Mouse (Mus musculus) adrenal gland, postnatal 25 days (tissue): ENCODE measurements around the gene Nr5a1. TPM values are rescaled to one million over a fixed set of nuclear protein-coding genes. Genes with fewer than 3 reads are reported as not detected.

Experiments
- DNase-seq: peaks from one replicate; pipeline ENCODE4 v3.0.0; 2021; ENCODE audit warnings: mixed read lengths
- total RNA-seq: library from RNA; stranded (reverse); gene quantifications from 2 replicates; pipeline ENCODE4 v1.2.3, GENCODE M21; 2021

Gene Nr5a1
- total RNA-seq, 1 experiment from 2014 or later: 788 TPM

DNA sequence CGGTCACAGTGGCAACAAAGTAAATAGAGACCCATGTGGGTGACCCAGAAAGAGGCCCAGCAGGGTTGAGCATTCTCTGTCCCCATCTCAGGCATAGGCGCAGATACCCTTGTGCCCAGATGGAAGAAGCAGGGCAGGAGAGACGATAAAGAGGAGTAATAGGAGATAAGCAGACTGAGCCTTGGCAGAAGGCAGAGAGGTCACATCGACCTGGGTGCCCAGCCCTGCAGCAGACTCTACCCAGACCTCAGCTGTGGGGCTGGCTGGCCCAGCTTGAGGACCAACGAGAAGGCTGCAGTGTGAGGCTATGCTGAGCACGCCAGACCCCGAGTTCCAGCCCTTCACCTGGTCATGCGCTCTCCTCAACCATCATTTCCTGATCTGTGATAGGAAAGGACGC lies 10.0 kb downstream of the Nr5a1 start:
- DNase-seq: no peak

- no peak for DNase-seq
Observed at GRCm38 (mm10) chr2:38700177-38700576, 14.2 kb downstream of the Nr5a1 start.

- no peak for DNase-seq
Observed at GRCm38 (mm10) chr2:38698623-38699022, 15.7 kb downstream of the Nr5a1 start.

DNA sequence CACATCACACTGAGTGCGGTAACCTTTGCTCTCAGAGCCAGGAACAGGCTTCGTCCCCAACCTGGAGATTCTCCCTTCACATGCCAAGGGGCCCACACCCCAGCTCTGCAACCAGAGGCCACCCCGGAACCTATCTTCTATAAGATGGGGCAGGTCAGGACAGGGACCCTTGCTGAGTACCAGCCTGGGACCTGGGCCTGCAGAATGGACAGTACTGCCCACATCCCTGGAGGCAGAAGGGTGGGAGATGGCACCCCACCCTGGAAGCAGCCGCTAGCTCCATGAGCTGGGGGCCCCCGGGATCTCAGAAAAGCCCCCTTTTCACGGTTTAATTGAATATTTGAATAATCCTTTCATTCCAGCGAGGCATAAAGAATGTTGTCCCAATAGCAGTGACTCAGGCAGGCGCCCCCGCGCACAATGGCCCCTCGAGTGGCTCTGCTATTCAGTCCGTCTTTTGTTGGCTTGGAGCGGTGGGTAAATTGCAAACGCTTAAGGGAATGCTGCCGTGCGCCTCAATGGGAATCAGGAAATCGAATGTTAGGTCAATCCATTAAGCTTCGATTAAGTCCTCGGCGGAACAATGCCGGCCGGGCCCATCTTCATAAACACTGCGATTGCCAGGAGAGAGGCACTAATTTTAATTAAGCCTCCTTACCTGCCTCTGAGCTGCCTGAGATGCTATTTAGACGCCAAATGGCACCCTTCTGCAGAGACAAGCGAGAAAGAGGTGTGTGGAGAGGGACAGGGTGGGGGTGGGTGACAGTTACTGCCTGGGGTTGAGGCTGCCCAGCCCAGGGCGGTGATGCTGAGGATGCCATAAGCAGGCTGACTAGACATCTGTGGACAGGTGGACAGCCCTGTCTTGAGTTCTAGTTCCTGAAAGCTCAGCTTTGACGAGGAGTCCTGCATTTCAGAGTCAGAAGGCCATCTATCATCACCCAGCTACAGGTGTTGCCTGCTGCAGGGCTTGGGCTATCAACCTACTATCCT lies 16.9 kb downstream of the Nr5a1 start:
- no peak for DNase-seq

GRCm38 (mm10) chr2:38695770-38696169 lies 18.6 kb downstream of the Nr5a1 start:
- DNase-seq: no peak

DNA sequence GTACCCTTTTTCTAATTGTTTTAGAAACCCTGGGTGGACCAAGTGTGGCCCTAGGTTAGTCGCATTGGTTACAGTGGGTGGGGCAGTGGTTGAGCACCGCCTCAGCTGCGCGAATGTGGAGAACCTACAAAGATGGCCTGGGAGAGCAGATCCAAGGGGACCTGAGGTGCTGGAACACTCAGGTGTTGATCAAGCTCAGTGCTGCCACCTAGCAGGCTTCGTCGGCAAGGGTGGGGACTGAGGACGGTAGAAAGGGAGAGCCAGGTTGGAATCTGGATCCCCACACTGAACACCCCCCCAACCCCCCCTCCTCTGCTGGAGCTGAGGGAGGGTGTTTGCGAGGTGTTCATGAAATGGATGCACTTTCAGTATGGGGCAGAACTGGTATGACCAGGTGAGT lies 22.8 kb downstream of the Nr5a1 start:
- DNase-seq: peak; percentile 62

DNA sequence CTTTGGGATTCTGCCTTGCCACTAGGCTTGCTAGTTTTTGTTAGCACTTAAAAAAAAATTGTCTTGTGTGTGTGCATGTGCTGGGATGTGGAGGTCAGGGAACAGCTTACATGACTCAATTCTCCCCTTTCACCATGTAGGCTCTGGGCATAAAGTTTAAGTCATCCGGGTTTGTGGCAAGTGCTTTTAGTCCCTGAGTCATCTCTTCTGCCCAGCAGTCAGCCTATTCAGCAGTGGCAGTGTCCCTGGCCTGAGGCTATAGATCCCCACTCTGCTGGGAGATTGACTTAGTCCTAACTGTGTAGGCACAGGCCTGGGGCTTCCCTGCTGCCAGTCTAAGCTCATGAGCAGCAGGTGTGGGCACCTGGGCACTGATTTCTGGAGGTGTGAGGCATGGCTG lies 24.5 kb downstream of the Nr5a1 start:
- DNase-seq: no peak

DNA sequence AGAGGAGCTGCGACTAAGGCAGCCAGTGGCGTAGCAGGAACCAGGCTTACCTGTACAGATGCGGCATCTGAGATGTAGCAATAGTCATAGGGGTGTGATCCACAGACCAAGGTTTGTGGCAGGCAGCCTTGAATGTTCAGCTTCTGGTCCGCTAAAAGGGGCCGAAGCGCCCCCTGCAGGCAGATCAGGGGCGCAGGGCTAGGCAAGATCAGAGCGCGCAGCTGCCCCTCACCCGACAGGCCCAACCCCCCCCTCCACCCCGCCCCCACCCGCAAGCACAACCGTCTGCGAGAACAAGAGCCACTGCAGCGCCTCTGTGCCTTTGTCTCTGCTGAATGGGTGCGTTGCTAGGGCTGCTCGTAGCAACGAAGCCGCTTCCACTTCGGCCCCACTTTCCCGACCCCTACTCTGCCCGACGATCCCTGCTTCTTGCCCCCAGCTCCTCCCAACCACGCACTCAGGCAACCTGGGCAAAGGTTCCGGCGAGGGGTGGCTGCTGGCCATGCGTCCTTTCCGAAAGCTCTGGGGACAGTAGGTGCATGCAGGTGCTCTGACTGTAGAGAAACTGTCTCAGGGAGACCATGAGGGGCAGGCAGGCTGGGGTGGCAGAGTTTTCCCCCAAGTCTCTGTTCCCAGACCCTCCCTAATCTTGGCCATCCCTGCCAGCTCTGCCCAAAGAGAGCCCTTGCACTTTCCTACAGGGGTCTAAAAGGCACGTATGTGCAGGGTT lies 25.4 kb downstream of the Nr5a1 start:
- DNase-seq: no peak

- no peak for DNase-seq
Observed at GRCm38 (mm10) chr2:38685746-38686145, 28.6 kb downstream of the Nr5a1 start.

GRCm38 (mm10) chr2:38683083-38683482 lies 31.3 kb downstream of the Nr5a1 start:
- DNase-seq: no peak

- peak; percentile 0 for DNase-seq
Observed at GRCm38 (mm10) chr2:38682209-38682608, 32.1 kb downstream of the Nr5a1 start.

DNA sequence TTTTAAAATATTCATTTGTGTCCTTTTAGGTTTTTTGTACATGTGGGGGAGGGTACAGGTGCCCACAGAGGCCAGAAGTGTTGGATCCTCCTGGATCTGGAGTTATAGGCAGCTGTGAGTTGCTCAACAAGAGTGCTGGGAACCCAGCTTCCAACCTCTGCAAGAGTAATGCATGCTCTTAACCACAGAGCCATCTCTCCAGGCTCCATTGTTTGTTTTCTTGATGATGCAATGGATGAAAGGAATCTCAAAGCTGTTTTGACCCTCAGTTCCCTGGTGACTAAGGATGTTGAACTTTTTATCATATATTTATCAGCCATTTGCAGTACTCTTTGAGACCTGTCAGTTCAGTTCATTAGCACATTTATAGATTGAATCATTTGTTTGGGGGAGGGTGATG lies 35.4 kb downstream of the Nr5a1 start:
- no peak for DNase-seq

DNA sequence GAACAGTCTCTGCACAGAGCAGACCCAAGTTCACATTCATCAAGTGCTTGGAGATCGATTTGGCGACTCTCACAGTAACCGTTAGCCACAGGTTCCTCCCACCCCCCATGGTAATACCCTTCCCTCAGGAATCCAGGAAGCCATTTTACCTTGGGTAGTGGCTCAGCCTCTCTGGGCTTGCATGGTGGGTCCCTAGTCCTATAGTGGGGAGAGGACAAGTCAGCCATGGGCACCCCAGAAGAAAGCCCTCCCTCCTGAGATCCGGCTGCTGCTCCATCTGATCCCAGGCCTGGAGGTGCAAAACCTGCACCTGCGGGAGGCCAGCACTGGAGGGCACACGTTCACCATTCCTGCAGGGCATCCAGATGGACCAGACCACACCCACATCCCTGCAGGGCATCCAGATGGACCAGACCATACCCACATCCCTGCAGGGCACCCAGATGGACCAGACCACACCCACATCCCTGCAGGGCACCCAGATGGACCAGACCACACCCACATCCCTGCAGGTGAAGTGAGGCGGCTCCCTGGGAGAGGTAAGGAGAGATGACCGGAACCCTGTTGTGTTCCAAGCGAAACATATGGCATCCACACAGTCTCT lies 38.9 kb downstream of the Nr5a1 start:
- DNase-seq: no peak

DNA sequence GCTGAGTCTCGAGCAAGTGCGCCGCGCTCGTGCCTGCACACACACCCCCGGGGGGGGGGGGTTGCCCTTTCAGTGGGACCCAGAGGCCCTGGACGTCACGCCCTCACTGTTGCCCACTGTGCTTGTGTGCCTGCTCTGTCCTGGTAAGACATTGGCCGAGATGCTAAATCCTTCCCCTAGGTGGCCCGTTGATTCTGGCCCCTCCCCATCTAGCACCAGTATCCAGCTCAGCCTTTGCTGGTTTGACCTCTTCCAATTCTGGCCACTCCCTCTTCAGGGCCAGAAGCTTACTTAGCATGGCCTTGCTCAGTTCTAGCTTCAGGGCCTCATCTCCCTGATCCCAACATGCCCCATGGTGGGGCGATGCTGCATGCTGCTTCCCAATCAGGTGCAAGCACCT lies 41.8 kb downstream of the Nr5a1 start:
- DNase-seq: no peak

- DNase-seq: peak; percentile 55
Observed at GRCm38 (mm10) chr2:38668802-38669580, 45.4 kb downstream of the Nr5a1 start.

DNA sequence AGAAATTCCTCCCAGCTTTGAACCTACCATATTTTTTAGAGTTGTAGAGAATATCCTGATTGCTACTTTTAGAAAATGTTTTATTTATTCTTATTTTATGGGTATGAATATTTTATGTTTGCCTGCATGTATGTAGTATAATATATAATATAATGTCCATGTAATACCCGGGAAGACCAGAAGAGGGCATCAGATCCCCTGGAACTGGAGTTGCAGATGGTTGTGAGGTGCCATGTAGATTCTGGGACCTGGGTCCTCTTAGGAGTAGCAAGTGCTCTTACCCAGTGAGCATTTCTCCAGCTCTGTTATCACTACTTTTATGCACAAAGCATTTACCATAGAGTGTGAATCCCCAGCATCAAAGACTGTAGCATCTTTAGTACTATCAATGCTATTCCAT lies 52.9 kb downstream of the Nr5a1 start:
- DNase-seq: no peak

GRCm38 (mm10) chr2:38658338-38658836 lies 56.0 kb downstream of the Nr5a1 start:
- DNase-seq: peak; percentile 87

DNA sequence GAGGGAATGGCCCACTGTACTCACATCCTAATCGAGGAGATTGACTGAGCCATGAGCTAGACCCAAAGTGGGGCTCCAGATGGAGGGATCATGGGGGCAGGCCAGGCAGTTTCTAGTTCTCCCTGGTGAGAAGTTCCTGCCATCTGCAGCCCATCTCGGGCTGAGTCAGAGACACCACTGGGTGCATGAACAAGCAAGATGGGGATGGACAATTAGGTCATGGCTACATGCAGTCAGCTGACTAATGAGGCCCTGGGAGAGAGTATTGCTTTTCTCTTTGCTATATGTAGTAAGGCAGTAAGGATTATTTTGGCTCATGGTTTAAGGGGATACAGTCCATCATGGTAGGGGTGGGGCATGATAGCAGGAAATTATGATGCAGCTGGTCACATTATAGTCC lies 60.6 kb downstream of the Nr5a1 start:
- DNase-seq: no peak

- DNase-seq: no peak
Observed at GRCm38 (mm10) chr2:38653293-38653619, 61.1 kb downstream of the Nr5a1 start.

DNA sequence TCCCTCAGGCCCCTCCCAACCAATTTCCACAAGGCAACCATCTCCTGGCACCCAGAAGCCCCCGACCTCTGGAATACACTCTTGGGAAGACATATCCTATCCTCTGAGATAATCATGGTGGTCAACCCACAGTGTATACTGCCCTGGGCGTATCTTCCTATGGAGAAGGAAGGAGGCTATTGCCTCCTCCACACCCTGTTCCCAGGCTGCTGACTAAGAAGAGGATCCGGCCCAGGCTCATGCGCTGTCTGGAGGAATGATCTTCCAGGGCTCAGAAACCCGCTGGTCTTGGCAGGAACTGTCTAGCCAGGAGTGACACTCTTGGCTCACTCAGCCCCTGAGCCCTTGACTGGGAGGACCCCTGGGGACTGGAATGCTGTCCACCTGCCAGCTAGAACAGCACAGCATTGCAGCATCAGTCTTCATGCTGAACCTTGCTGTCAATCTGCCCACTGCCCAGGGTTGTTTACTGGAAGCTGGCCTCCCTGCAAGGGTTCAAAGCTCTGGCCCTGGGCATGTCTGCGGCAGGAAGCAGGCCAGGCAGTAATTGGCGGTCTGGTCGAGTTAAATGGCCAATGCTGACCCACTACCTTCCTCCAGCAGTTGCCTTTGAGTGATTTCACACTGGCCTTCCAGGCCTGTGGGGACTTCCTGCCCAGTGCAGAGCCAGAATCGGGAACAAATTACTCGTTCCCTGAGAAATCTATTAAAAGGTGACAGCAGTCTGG lies 61.6 kb downstream of the Nr5a1 start:
- DNase-seq: peak; percentile 58

DNA sequence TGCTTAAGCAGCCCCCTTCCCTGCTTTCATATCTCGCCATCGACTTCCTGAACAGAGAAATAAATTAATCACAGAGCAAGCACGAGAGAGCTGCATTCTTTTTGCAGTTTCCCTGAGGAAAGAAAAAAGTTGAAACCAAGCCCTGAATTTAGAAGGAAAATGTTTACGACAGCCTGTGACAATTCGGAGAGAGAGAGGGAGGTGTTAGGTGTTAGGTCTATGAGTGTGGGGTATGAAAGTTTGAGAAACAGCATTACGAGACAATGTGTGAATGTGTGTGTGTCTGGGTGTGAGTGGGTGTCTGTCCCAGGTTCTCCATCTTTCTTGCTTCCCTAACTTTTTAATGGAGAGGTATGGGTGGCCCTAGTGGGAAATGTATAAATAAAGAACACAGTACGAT lies 62.2 kb downstream of the Nr5a1 start:
- DNase-seq: no peak
